Mouse (Mus musculus): Measurements from ENCODE around the gene Tmem108.

Tmem108 gene

DNA sequence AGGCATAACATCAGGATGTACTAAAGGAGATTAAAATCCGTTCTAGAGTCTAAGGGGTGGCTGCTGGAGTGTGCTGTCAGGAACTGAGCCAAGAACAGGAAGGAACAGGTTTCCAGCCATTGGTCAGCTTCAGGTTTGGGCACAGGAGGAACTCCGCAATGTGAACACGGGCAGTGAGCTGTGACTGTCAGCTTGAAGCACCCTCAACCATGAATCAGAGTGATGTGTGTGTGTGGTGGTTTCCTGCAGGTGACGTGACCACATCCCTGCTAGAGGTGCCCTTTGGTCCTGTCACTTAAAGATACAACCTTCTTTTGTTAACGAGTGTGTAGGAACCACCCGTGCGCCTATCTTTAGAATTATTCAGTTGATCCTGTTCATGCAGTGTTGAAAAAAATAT is 312.5 kb downstream of the Tmem108 start:
- no peak for DNase-seq (ENCODE audit: low spot score in 2 of 2)

- DNase-seq (ENCODE audit: low spot score in 2 of 2), result no peak
Measured at GRCm38 (mm10) chr9:103444656-103445055, 317.0 kb downstream of the Tmem108 start.

DNA sequence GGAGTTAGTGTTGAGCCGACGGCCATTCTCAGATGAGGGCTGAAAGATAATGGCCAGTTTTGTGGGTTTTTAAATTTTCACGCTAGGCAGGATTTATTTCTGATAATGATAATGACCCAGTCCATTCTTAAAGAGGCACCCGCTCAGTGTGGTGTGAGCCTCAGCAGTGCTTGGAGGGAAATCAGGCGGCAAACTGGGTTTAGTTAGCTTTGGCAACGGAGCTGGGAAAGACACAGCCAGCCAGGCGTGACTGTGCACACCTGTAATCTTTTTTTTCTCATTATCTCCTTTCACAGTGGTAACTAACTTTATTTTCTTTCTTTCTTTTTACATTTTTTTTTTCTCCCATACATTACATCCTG is 317.8 kb downstream of the Tmem108 start:
- DNase-seq (ENCODE audit: low spot score in 2 of 2), result no peak

- DNase-seq (ENCODE audit: low spot score in 2 of 2), result no peak
Measured at GRCm38 (mm10) chr9:103443121-103443823, 318.4 kb downstream of the Tmem108 start.

- DNase-seq (ENCODE audit: low spot score in 2 of 2), result no peak
Measured at GRCm38 (mm10) chr9:103440597-103440996, 321.0 kb downstream of the Tmem108 start.

GRCm38 (mm10) chr9:103437104-103437503 is 324.5 kb downstream of the Tmem108 start:
- DNase-seq (ENCODE audit: low spot score in 2 of 2), result no peak

DNA sequence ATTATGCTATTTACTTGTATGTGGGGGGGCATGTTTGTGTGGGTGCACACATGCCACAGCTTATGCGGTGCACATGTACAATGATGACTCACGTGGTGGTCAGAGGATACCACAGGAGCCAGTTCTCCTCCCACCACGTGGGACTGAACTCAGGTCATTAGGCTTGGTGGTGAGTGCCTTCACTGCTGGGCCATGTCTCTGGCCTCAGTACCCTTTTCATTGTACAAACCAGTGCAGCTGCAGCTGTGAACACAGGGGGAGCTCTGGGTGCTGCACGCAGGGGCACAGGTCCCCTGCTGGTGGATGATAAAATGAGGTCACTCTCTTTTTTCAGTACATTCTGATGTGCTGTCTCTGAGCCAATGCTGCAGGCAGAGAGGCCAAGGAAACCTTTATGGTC is 327.5 kb downstream of the Tmem108 start:
- DNase-seq (ENCODE audit: low spot score in 2 of 2), result no peak

Measured in urinary bladder, postnatal 4 days (tissue).